Mouse (Mus musculus) embryonic fibroblast, embryonic 13.5 days (primary cell): Measurements from ENCODE around the gene Dennd4a.

ENCODE experiments used
- CTCF ChIP-seq: IDR thresholded peaks from 2 replicates; pipeline ENCODE4 v1.5.1; 2011; ENCODE audit warnings: mild to moderate bottlenecking, control low read depth, low read length, moderate library complexity, borderline replicate concordance; ENCODE audit not compliant: insufficient read depth
- POLR2A ChIP-seq: IDR thresholded peaks from 2 replicates; pipeline ENCODE4 v1.6.1; 2011; ENCODE audit warnings: low read depth, mild to moderate bottlenecking, control low read depth, low read length, moderate library complexity

DNA sequence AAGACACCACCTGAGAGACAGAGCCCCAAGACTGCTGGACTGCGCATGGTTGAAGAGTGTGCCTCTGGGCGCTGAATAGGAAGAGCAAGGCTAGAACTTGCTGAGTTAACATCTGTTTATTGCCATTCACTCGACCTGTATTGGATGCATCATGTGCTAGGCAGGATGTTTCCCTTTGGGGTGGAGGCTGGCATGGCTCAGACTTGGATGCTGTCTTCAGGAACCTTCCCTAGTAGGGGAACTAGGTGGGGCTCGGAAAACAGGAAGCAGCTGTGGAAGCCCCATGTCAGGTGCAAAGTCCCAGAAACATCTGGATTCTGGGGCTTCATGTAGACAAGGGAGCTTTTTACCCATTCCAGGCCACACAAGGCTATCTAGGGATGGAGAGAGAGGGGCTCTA is 119.1 kb downstream of the Dennd4a start:
- TF ChIP-seq POLR2A = no peak
- TF ChIP-seq CTCF = no peak
